Mouse (Mus musculus) ES-E14 (cell line): ENCODE measurements around the gene Cd68. TPM values are rescaled to one million over a fixed set of nuclear protein-coding genes. Genes with fewer than 3 reads are reported as not detected.
"Not testable (repeated sequence)": the region's sequence is repeated elsewhere in the genome, so short reads cannot be mapped to it uniquely, and the experiment has no call there.

Experiments
- DNase-seq: peaks from one replicate; pipeline ENCODE4 v3.0.0-alpha.2; 2013; ENCODE audit warnings: low read depth, low spot score
- H3K27ac ChIP-seq: 2 replicates; pipeline ENCODE4 v1.5.1; 2012; ENCODE audit warnings: low read depth, mild to moderate bottlenecking, low read length, moderate library complexity, mixed read lengths; ENCODE audit not compliant: poor library complexity, insufficient read depth, severe bottlenecking
- H3K36me3 ChIP-seq: 2 replicates; pipeline ENCODE4 v1.6.1; 2012; ENCODE audit warnings: mild to moderate bottlenecking, low read length, moderate library complexity, mixed read lengths; ENCODE audit not compliant: control insufficient read depth, poor library complexity, insufficient read depth, severe bottlenecking
- H3K4me1 ChIP-seq, 2 experiments: fragments of 150-350 bp in 1 of 2; sonication (generic) in 1 of 2; 2 replicates each; pipeline ENCODE4 v1.6.1; 2012; ENCODE audit warnings: low read length in 2 of 2, mild to moderate bottlenecking in 1 of 2, mixed read lengths in 1 of 2; ENCODE audit not compliant: control insufficient read depth in 2 of 2, insufficient read depth in 2 of 2, poor library complexity in 1 of 2
- H3K4me3 ChIP-seq, 2 experiments: fragments of 150-350 bp in 1 of 2; sonication (generic) in 1 of 2; 2 replicates each; pipeline ENCODE4 v1.5.1; 2012; ENCODE audit warnings: low read length in 2 of 2, low read depth in 1 of 2, mild to moderate bottlenecking in 1 of 2, mixed read lengths in 1 of 2; ENCODE audit not compliant: insufficient read depth in 1 of 2, poor library complexity in 1 of 2, severe bottlenecking in 1 of 2
- H3K9ac ChIP-seq: 2 replicates; pipeline ENCODE4 v1.6.1; 2012; ENCODE audit warnings: low read depth, mild to moderate bottlenecking, low read length, mixed read lengths; ENCODE audit not compliant: poor library complexity, insufficient read depth, severe bottlenecking
- H3K9me3 ChIP-seq: fragments of 150-350 bp; sonication (generic); 2 replicates; pipeline ENCODE4 v1.6.1; 2012; ENCODE audit warnings: low read depth, mild to moderate bottlenecking, low read length; ENCODE audit not compliant: control insufficient read depth, insufficient read depth
- CHD2 ChIP-seq: IDR thresholded peaks from 2 replicates; pipeline ENCODE4 v1.6.1; 2014; ENCODE audit warnings: mild to moderate bottlenecking, low read depth, low read length, inconsistent platforms
- HCFC1 ChIP-seq: IDR thresholded peaks from 2 replicates; pipeline ENCODE4 v1.6.1; 2012; ENCODE audit warnings: low read length, inconsistent platforms, borderline replicate concordance; ENCODE audit not compliant: insufficient read depth
- MAFK ChIP-seq: IDR thresholded peaks from 2 replicates; pipeline ENCODE4 v1.6.1; 2014; ENCODE audit warnings: mild to moderate bottlenecking, low read depth, low read length, inconsistent platforms; ENCODE audit not compliant: insufficient read depth
- ZC3H11A ChIP-seq: IDR thresholded peaks from 2 replicates; pipeline ENCODE4 v1.6.1; 2012; ENCODE audit warnings: low read depth, mild to moderate bottlenecking, inconsistent platforms, low read length, borderline replicate concordance
- ZNF384 ChIP-seq: IDR thresholded peaks from 2 replicates; pipeline ENCODE4 v1.6.1; 2012; ENCODE audit warnings: low read depth, low read length, inconsistent platforms
- in situ Hi-C, 2 experiments: fragments of 600-800 bp; cut with MboI; formaldehyde crosslinking; loops; one replicate each; pipeline ENCODE4 v1.15.1; 2025; ENCODE audit warnings: low sequenced_read_pairs in 2 of 2, inconsistent platforms in 1 of 2; ENCODE audit not compliant: unreplicated experiment in 2 of 2
- total RNA-seq: library from RNA; depleted of rRNA; stranded (reverse); fragments of 300-350 nt; gene quantifications from 2 replicates; pipeline ENCODE4 v1.2.3, GENCODE M21; 2012

The Cd68 gene
- total RNA-seq, 1 experiment: 23.4 TPM

DNA sequence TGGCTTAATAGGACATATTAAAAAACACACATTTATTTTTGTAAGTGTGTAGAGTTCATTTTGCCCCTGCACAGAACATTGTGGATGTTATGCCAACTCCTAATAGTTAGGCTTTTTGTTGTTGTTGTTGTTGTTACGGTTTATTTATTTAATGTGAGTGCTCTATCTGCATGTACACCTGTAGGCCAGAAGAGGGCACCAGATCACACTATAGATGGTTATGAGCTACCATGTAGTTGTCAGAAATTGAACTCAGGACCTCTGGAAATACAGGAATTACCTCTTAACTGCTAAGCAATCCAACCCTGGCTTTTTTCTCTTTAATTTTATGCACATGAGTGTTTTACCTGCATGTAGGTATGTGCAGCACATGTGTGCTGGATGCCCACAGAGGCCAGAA lies 36.2 kb downstream of the Cd68 start:
- H3K4me3 ChIP-seq: no peak overlapping the region
- in situ Hi-C loops: no loop called here
- H3K4me1 ChIP-seq: peaks cover 0 to 3% of the 10 kb centered on the region in 2 experiments; a peak in 1 of 4 replicates
- no peak overlapping the region for H3K9ac ChIP-seq
- TF ChIP-seq MAFK (no peak), CHD2 (no peak), HCFC1 (no peak), ZC3H11A (no peak), ZNF384 (no peak)
- no peak for DNase-seq
- H3K36me3 ChIP-seq: no peaks in the 10 kb centered on the region
- H3K27ac ChIP-seq: no peak overlapping the region
- no peaks in the 10 kb centered on the region for H3K9me3 ChIP-seq

DNA sequence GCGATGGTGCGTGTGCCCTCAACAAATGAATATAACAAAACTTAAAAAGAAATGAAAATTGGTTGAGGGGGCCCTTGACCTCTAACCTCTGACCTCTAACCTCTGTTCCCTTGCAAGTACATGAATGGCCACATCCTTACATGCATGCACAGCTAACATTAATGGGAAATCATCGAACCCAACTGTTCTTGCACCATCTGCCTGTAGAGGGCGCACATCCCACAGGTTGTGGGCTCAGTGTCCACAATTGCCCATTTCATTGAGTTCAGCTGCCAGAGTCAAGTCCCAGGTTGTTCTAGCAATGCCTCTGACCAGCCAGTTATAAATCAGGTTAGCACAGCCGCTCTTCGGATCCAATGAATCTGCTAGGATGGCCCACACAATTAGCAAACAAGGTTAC lies 37.7 kb downstream of the Cd68 start:
- H3K36me3 ChIP-seq: no peaks in the 10 kb centered on the region
- in situ Hi-C loops: no loop called here
- TF ChIP-seq CHD2: peak; percentile 76; the same call in 1 of the 2 replicates
- TF ChIP-seq ZC3H11A: 0 out of 2 replicates have a peak, but pooled peaks have one; percentile 3
- no peak for TF ChIP-seq MAFK
- no peak for TF ChIP-seq HCFC1
- no peak for TF ChIP-seq ZNF384
- H3K27ac ChIP-seq: no peak overlapping the region
- H3K9me3 ChIP-seq: no peaks in the 10 kb centered on the region
- DNase-seq: peak; percentile 83
- H3K4me1 ChIP-seq: peaks cover under 1 to 2% of the 10 kb centered on the region in 2 experiments; a peak in 1 of 4 replicates
- no peak overlapping the region for H3K9ac ChIP-seq
- no peak overlapping the region for H3K4me3 ChIP-seq

DNA sequence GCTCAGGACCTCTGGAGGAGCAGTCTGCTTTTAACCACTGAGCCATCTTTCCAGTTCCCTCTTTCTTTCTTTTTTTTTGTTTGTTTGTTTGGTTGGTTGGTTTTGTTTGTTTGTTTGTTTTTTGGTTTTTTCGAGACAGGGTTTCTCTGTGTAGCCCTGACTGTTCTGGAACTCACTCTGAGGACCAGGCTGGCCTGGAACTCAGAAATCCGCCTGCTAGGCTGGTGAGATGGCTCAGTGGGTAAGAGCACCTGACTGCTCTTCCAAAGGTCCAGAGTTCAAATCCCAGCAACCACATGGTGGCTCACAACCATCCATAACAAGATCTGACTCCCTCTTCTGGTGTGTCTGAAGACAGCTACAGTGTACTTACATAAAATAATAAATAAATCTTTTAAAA lies 41.6 kb downstream of the Cd68 start:
- in situ Hi-C loops, H3K36me3 ChIP-seq, H3K27ac ChIP-seq, DNase-seq, H3K4me1 ChIP-seq, H3K9me3 ChIP-seq, H3K4me3 ChIP-seq, H3K9ac ChIP-seq: not testable (repeated sequence)

DNA sequence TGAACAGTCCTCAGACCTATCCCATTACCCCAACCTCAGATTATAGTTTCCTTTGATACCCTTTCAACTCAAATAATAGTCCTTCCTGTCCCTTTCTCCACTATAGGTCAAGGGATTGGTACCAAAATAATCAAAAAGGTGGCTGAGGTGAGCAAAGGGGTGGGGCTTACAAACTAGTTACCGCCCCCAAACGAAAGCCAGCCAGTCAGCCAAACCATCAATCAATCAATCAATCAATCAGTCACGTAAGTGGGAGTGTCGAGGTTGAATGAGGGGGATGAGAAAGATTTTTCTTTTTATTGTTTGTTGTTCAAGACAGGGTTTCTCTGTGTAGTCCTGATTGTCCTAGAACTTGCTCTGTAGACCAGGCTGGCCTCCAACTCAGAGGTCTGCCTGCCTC lies 42.9 kb downstream of the Cd68 start:
- Histone ChIP-seq H3K4me1 (peaks cover 2 to 9% of the 10 kb centered on the region in 2 experiments; a peak in 2 of 4 replicates), H3K9ac (peak overlapping the region; percentile 3; the same call in 1 of the 2 replicates), H3K36me3 (no peaks in the 10 kb centered on the region), H3K27ac (no peak overlapping the region), H3K9me3 (no peaks in the 10 kb centered on the region), H3K4me3 (peak overlapping the region in 1 of 2 experiments; percentile 88; a peak in 2 of 4 replicates)
- no peak for TF ChIP-seq ZNF384
- TF ChIP-seq CHD2: no peak
- TF ChIP-seq HCFC1: no peak
- TF ChIP-seq MAFK: no peak
- TF ChIP-seq ZC3H11A: no peak
- no peak for DNase-seq
- in situ Hi-C loops: no loop called here

DNA sequence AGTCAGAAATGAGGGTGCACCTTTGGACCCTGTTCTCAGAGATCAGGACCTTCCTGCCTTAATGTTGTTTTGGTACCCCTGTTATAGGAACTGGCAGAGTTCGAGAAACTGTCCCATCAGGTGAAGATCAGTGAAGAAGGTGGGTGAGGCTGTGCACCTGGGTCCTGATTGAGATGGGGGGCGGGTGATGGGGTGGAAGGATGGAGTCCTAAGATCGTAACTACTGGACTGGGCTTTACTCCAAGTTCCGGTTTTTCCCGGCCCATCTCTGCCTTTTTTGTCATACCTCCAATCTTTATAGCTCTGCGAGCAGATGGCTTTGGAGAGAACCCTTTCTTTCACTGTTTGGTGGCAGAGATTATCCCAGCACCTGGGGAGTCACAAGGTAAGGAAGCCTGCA lies 43.5 kb downstream of the Cd68 start:
- in situ Hi-C loops: no loop called here
- TF ChIP-seq CHD2 (no peak), MAFK (no peak), HCFC1 (no peak), ZC3H11A (no peak), ZNF384 (no peak)
- no peak overlapping the region for H3K27ac ChIP-seq

More for the DNA sequence above, 43.5 kb downstream of the Cd68 start:
- DNase-seq: no peak
- H3K9ac ChIP-seq: peak overlapping the region; percentile 67
- peaks cover 2 to 9% of the 10 kb centered on the region in 2 experiments; a peak in 2 of 4 replicates for H3K4me1 ChIP-seq
- H3K36me3 ChIP-seq: no peaks in the 10 kb centered on the region
- H3K4me3 ChIP-seq: peak overlapping the region; percentile 44 to 88
- no peaks in the 10 kb centered on the region for H3K9me3 ChIP-seq
